Mouse (Mus musculus): ENCODE results near the gene Slc26a10. TPM values are rescaled to one million over a fixed set of nuclear protein-coding genes. Genes with fewer than 3 reads are reported as not detected.
"Not testable (repeated sequence)": the region's sequence is repeated elsewhere in the genome, so short reads cannot be mapped to it uniquely, and the experiment has no call there.

Gene Slc26a10
- total and polyA plus RNA-seq, 2 experiments from 2014 or later: 0.10 to 0.80 TPM

DNA sequence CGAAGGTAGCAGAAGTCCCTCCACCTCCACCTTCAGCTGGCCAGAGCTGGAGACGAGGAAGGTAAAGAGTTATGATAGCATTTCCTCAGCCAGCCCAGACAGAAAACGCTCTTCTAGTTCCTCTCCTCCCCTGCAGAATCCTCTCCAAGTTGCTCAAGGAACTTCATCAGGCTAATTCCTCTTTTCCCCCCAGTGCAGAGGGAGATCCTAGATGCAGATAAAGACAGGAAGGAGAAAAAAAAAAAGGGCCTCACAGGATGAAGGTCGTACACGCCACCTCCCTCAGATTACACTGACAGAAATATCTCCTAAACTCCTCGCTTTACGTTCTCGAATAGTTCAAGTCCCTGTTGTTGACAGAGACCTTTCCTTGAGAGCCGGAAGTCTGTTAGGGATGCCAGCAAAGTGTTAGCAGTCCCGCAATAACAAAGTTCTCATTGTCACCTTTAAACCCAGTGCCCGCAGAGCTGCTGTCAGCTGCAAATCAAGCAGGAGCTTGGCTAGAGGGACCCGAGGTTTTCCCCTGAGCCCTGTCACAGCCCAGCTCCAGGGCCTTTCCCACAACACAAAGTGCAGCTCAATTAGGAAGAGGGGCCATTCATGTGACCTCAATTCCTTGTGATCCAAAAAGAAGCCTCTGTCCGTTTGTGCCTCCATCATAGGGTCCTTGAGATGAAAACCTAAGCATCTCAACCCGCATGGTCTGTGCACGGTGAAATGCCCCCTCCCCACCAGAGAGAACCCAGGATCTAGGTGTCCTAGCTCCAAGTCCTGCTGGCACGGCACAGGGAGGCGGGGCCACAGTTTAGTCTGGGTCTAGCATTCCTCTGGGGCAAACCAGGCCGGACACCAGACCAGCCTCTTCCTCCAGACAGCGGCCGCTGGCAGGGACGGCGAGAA is 14.2 kb upstream of the Slc26a10 start:
- Histone ChIP-seq H3K27ac (ENCODE audit: low read depth, low read length) (peak overlapping the region; percentile 87), H3K36me3 (ENCODE audit: insufficient read depth) (peaks cover 51% of the 10 kb centered on the region), H3K4me1 (ENCODE audit: insufficient read depth) (peaks cover 2% of the 10 kb centered on the region), H3K9me3 (ENCODE audit: low read length) (no peaks in the 10 kb centered on the region), H3K4me3 (ENCODE audit: low read depth, low read length) (peak overlapping the region; percentile 88), H3K9ac (peak overlapping the region; percentile 97), H3K4me2 (ENCODE audit: low read depth) (peak overlapping the region; percentile 94), H3K27me3 (ENCODE audit: insufficient read depth, low read length) (no peaks in the 10 kb centered on the region)
- TF ChIP-seq CTCF (IDR thresholded peaks at IDR 0.05; ENCODE audit: low read depth): no peak
- DNase-seq: peak; percentile 34
- peak; percentile 19; the same call in 1 of the 2 replicates for ATAC-seq
- 21% methylated on average over 22 of the region's 22 CpGs for WGBS

DNA sequence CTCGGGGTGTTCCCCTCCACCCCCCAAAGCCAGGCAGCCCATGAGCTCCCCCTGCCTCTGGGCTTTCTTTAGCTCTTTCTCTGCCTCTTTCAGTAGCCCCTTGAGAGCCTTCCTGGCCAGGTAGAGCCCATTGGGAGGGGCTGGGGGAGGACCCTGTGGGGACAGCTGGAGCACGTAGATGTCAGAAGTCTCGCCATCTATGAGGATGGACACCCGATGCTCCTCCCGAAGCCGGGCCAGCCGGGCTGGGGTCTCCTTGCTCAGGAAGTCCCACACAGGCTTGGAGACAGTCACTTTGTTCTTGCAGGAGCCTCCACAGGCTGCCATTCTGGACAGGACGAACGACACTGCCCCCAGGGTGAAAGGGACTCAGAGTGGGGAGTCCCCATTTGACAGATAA is 12.6 kb upstream of the Slc26a10 start:
- H3K9me3 ChIP-seq (ENCODE audit: low read length): no peaks in the 10 kb centered on the region
- H3K27ac ChIP-seq (ENCODE audit: low read depth, low read length): no peak overlapping the region
- H3K4me3 ChIP-seq (ENCODE audit: low read depth, low read length): no peak overlapping the region
- no peak overlapping the region for H3K4me2 ChIP-seq (ENCODE audit: low read depth)
- peaks cover 11% of the 10 kb centered on the region for H3K4me1 ChIP-seq (ENCODE audit: insufficient read depth)
- no peak overlapping the region for H3K9ac ChIP-seq
- H3K36me3 ChIP-seq (ENCODE audit: insufficient read depth): peaks cover 35% of the 10 kb centered on the region
- WGBS: 91% methylated on average over 9 of the region's 9 CpGs
- DNase-seq: no peak
- no peak for ATAC-seq
- no peaks in the 10 kb centered on the region for H3K27me3 ChIP-seq (ENCODE audit: insufficient read depth, low read length)
- no peak for TF ChIP-seq CTCF (IDR thresholded peaks at IDR 0.05; ENCODE audit: low read depth)

DNA sequence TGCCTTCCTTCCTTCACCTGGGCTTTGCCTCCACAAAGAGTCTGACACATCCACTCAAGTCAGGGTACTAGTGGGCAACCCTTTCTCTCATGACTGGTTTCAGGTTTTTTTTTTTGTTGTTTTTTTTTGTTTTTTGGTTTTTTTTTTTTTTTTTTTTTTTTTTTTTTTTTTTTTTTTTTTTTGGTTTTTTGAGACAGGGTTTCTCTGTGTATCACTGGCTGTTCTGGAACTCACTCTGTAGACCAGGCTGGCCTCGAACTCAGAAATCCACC is 11.5 kb upstream of the Slc26a10 start:
- not testable (repeated sequence) for H3K27me3 ChIP-seq (ENCODE audit: insufficient read depth, low read length); H3K9ac ChIP-seq; H3K9me3 ChIP-seq (ENCODE audit: low read length); H3K4me3 ChIP-seq (ENCODE audit: low read depth, low read length); H3K4me2 ChIP-seq (ENCODE audit: low read depth); H3K27ac ChIP-seq (ENCODE audit: low read depth, low read length); ATAC-seq; DNase-seq
- WGBS: 88% methylated on average over 1 of the region's 1 CpGs
- H3K4me1 ChIP-seq (ENCODE audit: insufficient read depth): peaks cover 15% of the 10 kb centered on the region
- peaks cover 30% of the 10 kb centered on the region for H3K36me3 ChIP-seq (ENCODE audit: insufficient read depth)

DNA sequence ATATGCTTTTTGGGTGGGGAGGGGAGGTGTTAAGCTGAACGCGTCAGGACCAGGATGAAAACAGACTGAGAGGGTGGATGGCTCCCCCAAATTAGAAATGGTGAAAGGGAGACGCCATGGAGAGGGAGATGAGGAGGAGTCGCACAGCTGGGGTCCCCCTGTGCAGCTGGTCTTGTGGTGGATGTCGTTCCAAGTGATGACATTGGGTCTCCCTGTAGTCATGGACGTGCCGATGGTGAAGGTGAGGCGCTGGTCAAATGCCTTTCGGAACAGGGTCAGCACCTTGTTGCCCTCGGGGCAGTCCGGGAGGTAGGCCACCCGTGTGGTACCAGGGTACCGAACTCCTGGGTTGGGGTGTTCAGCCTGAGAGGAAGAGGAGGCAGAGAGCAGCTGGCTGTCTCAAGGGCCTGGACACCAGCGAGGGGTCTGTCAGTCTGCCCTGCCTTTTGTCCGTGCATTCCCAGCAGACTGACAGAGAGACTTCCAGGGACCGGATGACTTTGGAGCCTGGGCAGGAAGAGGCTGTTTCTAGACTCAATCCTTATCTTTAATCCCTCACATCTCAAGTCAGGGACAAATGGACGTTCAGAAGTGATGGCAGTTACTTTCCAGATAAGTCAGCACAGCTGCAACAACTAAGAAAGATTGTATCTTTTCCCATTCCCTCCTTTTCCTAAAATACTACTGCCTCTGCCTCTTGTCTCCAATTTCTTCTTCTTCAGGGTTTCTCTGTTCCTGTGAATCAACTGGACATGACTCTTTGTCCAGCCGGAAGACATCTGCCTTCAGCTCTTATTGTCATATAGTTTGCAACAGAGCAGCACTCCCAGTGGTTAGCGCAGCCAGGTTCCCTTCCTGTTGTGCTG is 11.0 kb upstream of the Slc26a10 start:
- H3K4me1 ChIP-seq (ENCODE audit: insufficient read depth): peaks cover 15% of the 10 kb centered on the region
- ATAC-seq (no peak), DNase-seq (no peak)
- no peak overlapping the region for H3K4me2 ChIP-seq (ENCODE audit: low read depth)
- H3K9ac ChIP-seq: no peak overlapping the region
- no peaks in the 10 kb centered on the region for H3K27me3 ChIP-seq (ENCODE audit: insufficient read depth, low read length)
- H3K9me3 ChIP-seq (ENCODE audit: low read length): no peaks in the 10 kb centered on the region
- H3K4me3 ChIP-seq (ENCODE audit: low read depth, low read length): no peak overlapping the region
- H3K27ac ChIP-seq (ENCODE audit: low read depth, low read length): no peak overlapping the region
- TF ChIP-seq CTCF (IDR thresholded peaks at IDR 0.05; ENCODE audit: low read depth): no peak
- peaks cover 30% of the 10 kb centered on the region for H3K36me3 ChIP-seq (ENCODE audit: insufficient read depth)
- WGBS: 78% methylated on average over 19 of the region's 19 CpGs

DNA sequence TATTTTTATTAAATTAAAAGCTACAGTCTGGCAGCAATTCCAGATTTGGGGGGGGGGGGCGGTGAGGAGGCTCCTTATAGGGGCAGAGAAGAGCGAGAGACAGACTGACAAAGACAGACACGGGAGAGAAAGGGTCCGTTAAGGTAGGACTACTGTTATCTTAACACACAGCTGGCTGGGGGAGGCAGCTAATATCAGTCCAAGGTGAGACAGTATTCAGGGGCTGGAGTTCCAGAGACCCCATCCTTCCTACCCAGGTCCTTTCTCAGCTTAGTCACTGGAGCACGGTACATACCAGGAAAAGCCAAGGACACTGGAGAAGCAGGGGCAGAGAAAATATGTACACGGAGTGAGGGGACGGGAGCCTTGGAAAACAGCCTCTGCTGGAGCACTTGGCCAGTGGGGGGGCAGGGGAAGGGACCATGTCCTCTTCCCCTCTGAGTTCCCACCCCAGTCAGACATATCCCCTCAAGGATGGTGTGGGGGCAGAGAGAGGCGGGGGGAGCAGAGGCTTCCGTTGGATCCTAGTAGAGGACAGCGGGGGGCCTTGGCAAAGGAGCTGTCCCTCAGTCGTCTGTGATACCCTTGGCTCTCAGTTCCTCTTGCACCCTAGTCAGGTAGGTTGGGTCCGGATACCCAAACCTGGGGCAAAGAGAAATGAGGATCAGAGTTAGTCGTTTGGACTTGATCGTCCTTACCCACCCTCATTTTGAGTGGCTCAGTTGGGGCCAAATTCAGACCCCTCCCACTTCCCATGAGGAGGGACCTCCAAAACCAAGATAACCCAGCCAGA is 10.1 kb upstream of the Slc26a10 start:
- ATAC-seq (no peak), DNase-seq (no peak)
- Histone ChIP-seq H3K4me2 (ENCODE audit: low read depth) (0 out of 2 replicates have a peak overlapping the region, but pooled peaks have one; percentile 99), H3K27ac (ENCODE audit: low read depth, low read length) (no peak overlapping the region), H3K9ac (no peak overlapping the region), H3K4me3 (ENCODE audit: low read depth, low read length) (no peak overlapping the region), H3K27me3 (ENCODE audit: insufficient read depth, low read length) (no peaks in the 10 kb centered on the region), H3K36me3 (ENCODE audit: insufficient read depth) (peaks cover 30% of the 10 kb centered on the region), H3K9me3 (ENCODE audit: low read length) (no peaks in the 10 kb centered on the region), H3K4me1 (ENCODE audit: insufficient read depth) (peaks cover 15% of the 10 kb centered on the region)
- 30% methylated on average over 14 of the region's 14 CpGs for WGBS
- no peak for TF ChIP-seq CTCF (IDR thresholded peaks at IDR 0.05; ENCODE audit: low read depth)

DNA sequence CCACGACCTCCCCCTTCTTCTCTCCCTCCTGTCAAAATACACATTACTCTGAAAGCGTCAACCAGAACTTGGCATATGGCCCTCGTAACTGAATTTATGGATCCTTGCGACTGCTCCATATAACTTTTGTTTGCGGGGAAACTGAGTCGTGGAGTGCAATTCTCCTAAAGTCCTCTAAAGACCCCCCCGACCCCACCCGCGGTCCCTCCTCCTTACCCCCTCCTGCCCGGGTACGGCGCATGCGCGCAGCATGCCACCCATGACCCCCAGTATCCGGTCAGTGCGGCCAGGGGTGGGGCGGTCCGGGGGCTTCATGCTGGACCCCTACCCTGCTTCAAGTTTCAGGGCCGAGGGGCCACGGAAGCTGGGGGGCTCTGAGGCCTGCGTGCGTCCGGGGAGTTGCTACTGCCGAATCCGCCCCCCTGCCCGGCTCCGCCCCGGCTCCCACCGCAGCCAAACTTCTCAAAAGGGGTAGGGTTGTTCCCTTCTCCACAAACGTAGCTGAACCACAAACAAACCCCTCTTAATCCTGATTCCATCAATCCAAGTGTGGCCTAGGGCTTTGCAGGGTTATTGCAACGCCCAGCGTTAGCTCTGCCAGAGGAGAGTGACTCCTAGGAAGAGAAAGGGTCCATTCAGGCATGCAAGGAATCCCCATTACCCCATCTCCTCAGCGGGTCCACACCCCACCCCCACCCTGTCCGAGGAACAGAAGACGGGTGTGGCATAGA is 9.4 kb upstream of the Slc26a10 start, which contains the start of gene Arhgef25:
Gene Arhgef25, minus strand, starts transcription at position 433 of the 731 bp plus-strand sequence.
- Histone ChIP-seq H3K4me2 (ENCODE audit: low read depth) (peak within 1 kb of the TSS; percentile 99), H3K9me3 (ENCODE audit: low read length) (no peaks in the 10 kb centered on the region), H3K4me3 (ENCODE audit: low read depth, low read length) (peak within 1 kb of the TSS; percentile 64), H3K27me3 (ENCODE audit: insufficient read depth, low read length) (no peaks in the 10 kb centered on the region), H3K27ac (ENCODE audit: low read depth, low read length) (peak within 1 kb of the TSS; percentile 70), H3K9ac (peak within 1 kb of the TSS; percentile 80), H3K4me1 (ENCODE audit: insufficient read depth) (peaks cover 15% of the 10 kb centered on the region), H3K36me3 (ENCODE audit: insufficient read depth) (peaks cover 30% of the 10 kb centered on the region)
- no peak for TF ChIP-seq CTCF (IDR thresholded peaks at IDR 0.05; ENCODE audit: low read depth)
- DNase-seq (peak; percentile 38), ATAC-seq (no peak)
- 4% methylated on average over 34 of the region's 35 CpGs for WGBS
